Mouse (Mus musculus): Measurements from ENCODE around the gene Gm20715.

The Gm20715 gene

DNA sequence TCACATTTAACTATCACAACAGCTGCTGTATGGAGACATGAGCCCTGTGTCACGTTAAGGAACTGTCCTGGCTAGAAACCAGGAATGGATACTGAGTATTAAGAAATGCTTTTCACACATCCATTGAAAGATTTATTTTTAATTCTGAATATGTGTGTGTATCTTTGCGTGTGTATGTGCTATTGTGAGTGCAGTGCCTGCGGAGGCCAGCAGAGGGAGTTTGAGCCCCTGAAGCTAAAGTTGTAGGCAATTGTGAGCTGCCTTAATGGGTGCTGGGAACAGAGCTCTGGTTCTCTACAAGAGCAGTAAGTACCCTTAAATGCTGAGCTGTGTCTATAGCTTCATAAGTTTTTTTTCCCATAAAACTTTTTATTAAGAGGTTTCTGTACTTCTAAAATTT, 19.3 kb downstream of the Gm20715 start:
- 92% methylated on average over 3 of the region's 3 CpGs for WGBS

DNA sequence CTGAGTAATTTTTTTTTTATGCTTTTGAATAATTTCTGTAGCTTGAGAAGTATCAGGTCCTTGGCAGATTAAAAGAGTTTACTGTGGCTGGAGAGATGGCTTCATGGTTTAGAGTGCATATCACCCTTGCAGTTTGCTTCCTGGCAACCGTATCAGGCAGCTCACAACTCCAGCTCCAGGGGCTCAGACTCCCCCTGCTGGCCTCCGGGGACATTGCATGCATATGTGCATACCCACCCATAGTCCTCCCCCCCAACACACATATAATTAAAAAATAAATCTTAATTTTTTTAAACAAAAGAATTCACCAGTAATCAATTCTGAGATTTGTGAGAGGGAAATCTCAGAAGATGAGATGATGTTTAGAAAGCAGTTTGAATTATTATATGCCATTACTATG, 20.3 kb downstream of the Gm20715 start:
- 39% methylated on average over 2 of the region's 2 CpGs for WGBS

GRCm38 (mm10) chr7:6438388-6438787, 28.3 kb downstream of the Gm20715 start, which contains the start of gene Olfr1344:
TSS of gene Olfr1344 (plus strand) at chr7:6438688.
- 83% methylated on average over 3 of the region's 3 CpGs for WGBS

- WGBS = 68% methylated on average over 2 of the region's 2 CpGs
Observed at GRCm38 (mm10) chr7:6441173-6441572, 31.1 kb downstream of the Gm20715 start.

DNA sequence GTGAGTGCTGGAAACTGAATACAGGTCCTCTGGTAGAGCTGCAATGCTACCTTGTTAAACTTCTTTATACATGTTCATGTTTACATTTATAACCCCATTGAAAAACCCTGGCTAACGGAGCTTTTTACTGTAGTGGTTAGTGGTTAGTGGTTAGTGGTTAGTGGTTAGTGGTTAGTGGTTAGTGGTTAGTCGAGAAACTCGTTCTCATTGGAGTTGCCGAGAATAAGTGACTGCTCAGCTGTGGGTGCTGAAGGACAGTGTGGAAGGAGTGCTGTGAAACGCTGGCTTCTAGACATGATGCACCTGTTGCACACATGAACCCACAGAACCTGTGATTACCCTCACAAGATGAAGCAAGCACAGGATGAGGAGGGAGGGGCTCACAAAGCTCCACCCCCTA, 37.7 kb downstream of the Gm20715 start:
- 86% methylated on average over 5 of the region's 5 CpGs for WGBS

GRCm38 (mm10) chr7:6455868-6456267, 45.8 kb downstream of the Gm20715 start, which contains the start of gene Olfr1336:
TSS of gene Olfr1336 (plus strand) at chr7:6456168.

DNA sequence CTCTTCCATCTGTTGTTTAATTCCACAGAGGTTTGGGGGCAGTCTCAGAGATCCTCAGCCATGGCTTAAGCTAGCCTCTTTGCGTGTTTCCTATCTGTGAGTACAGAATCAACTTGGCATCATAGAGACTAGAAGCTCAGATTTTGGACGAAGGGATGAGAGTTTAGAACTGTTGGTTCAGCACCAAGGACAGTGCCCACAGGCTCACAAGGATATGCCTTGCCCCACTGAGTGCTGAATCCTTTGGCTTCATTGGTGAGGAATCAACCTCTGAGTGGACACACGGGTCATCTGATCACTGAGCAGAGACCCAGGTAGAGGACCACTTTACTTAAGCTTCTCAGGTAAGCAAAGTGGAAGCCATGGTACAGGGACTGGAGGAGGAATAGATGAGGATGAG, 46.3 kb downstream of the Gm20715 start:
- 45% methylated on average over 3 of the region's 3 CpGs for WGBS

DNA sequence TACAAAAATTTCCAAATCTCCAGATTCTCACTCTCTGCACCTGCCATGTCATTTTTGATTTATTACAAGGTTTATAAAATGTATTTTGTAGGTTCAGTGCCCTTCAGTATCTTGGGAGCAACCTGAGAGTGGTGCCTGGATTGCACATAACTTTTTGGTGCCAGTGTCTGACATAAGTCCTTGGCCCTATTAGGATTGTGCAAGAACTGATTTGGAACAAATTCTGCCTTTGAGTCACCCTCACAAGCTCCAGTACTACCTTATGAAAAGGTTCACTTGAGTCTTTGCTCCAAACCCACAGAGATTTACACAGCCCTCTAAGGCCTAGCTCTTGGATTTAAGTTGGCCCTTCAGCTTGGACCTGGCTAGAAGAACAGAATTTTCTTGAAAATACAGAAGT, 56.9 kb downstream of the Gm20715 start, which contains the start of gene Olfr1346:
Olfr1346 (plus strand) TSS at position 151 of the 400 bp plus-strand sequence.

GRCm38 (mm10) chr7:6477633-6478032, 67.6 kb downstream of the Gm20715 start:
- 72% methylated on average over 2 of the region's 2 CpGs for WGBS

GRCm38 (mm10) chr7:6486841-6487240, 76.8 kb downstream of the Gm20715 start, which contains the start of gene Olfr5:
TSS of gene Olfr5 (minus strand) at chr7:6486941.
- 21% methylated on average over 2 of the region's 2 CpGs for whole genome bisulfite sequencing
